Mouse (Mus musculus): ENCODE results near the gene Vldlr. TPM values are rescaled to one million over a fixed set of nuclear protein-coding genes. Genes with fewer than 3 reads are reported as not detected.

The Vldlr gene
- polyA plus RNA-seq, 1 experiment from 2014 or later: 56.6 TPM

DNA sequence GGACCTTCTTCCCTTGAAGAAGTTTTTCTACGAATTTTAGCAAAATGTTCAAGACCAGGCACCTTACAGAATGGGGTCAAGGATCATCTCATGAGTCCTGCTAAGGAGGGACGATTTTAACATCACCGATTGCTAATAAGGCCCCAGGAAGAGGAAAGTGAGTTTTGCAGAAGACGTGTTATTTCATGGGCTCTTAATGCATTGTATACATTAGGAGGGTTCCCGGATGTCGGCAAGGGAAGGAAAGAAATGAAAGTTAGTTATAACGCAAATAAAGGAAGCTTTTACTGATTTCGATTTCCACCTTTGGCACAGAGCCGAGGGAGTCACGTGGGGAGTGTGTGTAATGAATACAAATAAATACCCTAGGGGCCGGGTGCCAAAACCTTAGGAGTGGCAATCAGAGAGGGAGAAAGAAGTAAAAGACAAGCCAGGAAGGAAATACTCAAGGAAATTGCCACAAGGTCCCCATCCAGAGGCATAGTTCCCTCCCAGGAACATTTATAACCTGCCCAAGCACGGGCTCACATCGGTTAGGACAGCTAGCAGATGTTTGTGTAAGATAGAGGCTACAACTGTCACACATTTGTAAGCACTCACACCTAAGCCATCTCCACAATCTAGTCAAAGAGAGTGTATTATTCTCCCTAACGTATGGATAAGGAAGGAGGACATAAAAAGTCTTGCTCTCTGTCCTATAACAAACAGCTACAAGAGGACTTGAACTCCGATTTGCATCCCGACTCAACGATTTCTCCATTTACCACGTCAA lies 35.7 kb upstream of the Vldlr start:
- peak; percentile 56 for ATAC-seq
- Histone ChIP-seq H3K9ac (replicated peaks; ENCODE audit: low read depth) (no peak overlapping the region), H3K4me2 (replicated peaks; ENCODE audit: low read depth, low read length) (peak overlapping the region; percentile 41), H3K4me3 (ENCODE audit: low read depth, low read length) (no peak overlapping the region), H3K4me1 (ENCODE audit: insufficient read depth, low read depth, low read length) (peaks cover 13% of the 10 kb centered on the region; the same call in 1 of the 2 replicates), H3K9me3 (ENCODE audit: low read length) (no peaks in the 10 kb centered on the region), H3K27me3 (replicated peaks; ENCODE audit: insufficient read depth, low read length) (no peaks in the 10 kb centered on the region), H3K27ac (ENCODE audit: low read length) (no peak overlapping the region), H3K36me3 (ENCODE audit: insufficient read depth, low read length) (no peaks in the 10 kb centered on the region)
- peak; percentile 81 for DNase-seq (ENCODE audit: low spot score)
- TF ChIP-seq EP300 (IDR thresholded peaks at IDR 0.05) (peak; percentile 78), CTCF (IDR thresholded peaks at IDR 0.05) (no peak)
- WGBS: 19% methylated on average over 18 of the region's 18 CpGs

DNA sequence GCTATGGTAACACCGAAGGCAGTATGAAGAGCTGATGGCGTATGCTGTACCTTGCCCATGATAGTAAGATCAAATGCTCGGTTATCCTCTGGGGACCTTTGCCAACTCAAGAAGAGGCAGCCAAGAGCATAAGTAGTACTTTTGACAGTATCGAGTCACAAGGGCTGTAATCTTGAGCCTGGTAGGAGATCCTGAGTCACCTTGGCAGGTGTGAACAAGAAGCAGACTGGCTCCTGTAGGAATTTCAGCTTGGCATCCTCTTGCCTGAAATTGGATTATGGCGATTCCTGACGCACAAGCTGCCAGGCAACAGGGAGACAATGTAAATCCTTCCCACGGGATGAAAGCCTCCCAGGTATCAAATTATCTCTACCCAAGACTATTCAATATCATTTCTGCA lies 32.8 kb upstream of the Vldlr start:
- ATAC-seq (no peak), DNase-seq (ENCODE audit: low spot score) (no peak)
- no peak overlapping the region for H3K27ac ChIP-seq (ENCODE audit: low read length)
- peaks cover 11% of the 10 kb centered on the region; the same call in 1 of the 2 replicates for H3K4me1 ChIP-seq (ENCODE audit: insufficient read depth, low read depth, low read length)
- no peaks in the 10 kb centered on the region for H3K9me3 ChIP-seq (ENCODE audit: low read length)
- no peak overlapping the region for H3K4me3 ChIP-seq (ENCODE audit: low read depth, low read length)
- 86% methylated on average over 7 of the region's 7 CpGs for WGBS
- H3K36me3 ChIP-seq (ENCODE audit: insufficient read depth, low read length): no peaks in the 10 kb centered on the region
- H3K9ac ChIP-seq (replicated peaks; ENCODE audit: low read depth): no peak overlapping the region
- TF ChIP-seq EP300 (IDR thresholded peaks at IDR 0.05) (no peak), CTCF (IDR thresholded peaks at IDR 0.05) (no peak)
- no peaks in the 10 kb centered on the region for H3K27me3 ChIP-seq (replicated peaks; ENCODE audit: insufficient read depth, low read length)
- H3K4me2 ChIP-seq (replicated peaks; ENCODE audit: low read depth, low read length): no peak overlapping the region

DNA sequence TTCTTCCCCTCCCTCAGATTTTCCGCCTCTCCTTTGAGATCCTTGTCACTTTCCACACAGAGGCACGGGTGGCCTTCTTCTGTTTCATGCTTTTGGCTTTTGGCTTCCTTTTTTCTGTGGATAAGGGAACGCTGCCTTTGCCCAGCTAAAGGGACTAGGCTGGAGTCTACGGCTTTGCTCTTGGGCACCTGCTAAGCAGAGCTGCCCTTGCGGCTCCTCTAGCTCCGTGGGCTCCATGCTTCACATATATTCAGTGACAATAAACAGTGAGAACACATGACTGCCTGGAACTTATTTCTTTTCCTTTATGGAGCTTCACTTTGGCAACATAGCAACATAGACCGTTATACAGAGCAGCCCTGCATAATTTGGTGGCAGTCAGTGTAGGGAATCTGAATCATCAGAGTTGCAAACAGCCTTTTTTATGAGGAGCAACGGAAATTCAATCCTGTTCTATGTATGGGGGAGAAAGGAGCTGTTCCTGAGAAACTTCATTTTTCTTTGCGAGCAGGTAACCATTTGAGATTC lies 12.5 kb upstream of the Vldlr start:
- ATAC-seq (no peak), DNase-seq (ENCODE audit: low spot score) (no peak)
- Histone ChIP-seq H3K4me1 (ENCODE audit: insufficient read depth, low read depth, low read length) (no peaks in the 10 kb centered on the region), H3K36me3 (ENCODE audit: insufficient read depth, low read length) (no peaks in the 10 kb centered on the region), H3K27me3 (replicated peaks; ENCODE audit: insufficient read depth, low read length) (no peaks in the 10 kb centered on the region), H3K9ac (replicated peaks; ENCODE audit: low read depth) (no peak overlapping the region), H3K9me3 (ENCODE audit: low read length) (no peaks in the 10 kb centered on the region), H3K4me3 (ENCODE audit: low read depth, low read length) (no peak overlapping the region), H3K4me2 (replicated peaks; ENCODE audit: low read depth, low read length) (no peak overlapping the region), H3K27ac (ENCODE audit: low read length) (no peak overlapping the region)
- TF ChIP-seq EP300 (IDR thresholded peaks at IDR 0.05): no peak
- TF ChIP-seq CTCF (IDR thresholded peaks at IDR 0.05): no peak
- 79% methylated on average over 9 of the region's 9 CpGs for WGBS

DNA sequence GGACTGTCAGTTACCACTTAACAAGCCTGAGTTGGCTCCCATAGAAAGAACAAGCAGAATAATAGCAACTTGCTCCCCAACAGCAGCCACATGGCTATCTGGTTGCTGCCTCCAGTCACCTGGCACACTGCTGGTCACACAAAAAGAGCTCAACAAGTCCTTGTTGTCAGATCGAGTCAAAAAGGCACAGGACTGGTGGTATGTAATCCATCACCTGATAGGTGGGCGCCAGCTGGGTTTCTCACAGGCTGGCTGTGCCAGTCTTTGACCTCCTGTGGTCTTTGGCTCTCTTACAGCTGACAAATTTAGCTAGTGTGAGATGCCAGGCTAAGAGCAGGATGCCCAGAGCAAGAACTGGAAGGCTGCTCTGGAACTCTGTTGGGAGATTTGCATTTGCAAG lies 5.3 kb upstream of the Vldlr start:
- H3K27ac ChIP-seq (ENCODE audit: low read length): no peak overlapping the region
- no peak for TF ChIP-seq EP300 (IDR thresholded peaks at IDR 0.05)
- TF ChIP-seq CTCF (IDR thresholded peaks at IDR 0.05): no peak
- H3K36me3 ChIP-seq (ENCODE audit: insufficient read depth, low read length): no peaks in the 10 kb centered on the region
- H3K4me2 ChIP-seq (replicated peaks; ENCODE audit: low read depth, low read length): no peak overlapping the region
- H3K9ac ChIP-seq (replicated peaks; ENCODE audit: low read depth): no peak overlapping the region
- 75% methylated on average over 2 of the region's 2 CpGs for WGBS
- 0 out of 2 replicates have a peak, but pooled peaks cover 3% of the 10 kb centered on the region for H3K27me3 ChIP-seq (replicated peaks; ENCODE audit: insufficient read depth, low read length)
- no peak for DNase-seq (ENCODE audit: low spot score)
- no peak overlapping the region for H3K4me3 ChIP-seq (ENCODE audit: low read depth, low read length)
- no peaks in the 10 kb centered on the region for H3K9me3 ChIP-seq (ENCODE audit: low read length)
- H3K4me1 ChIP-seq (ENCODE audit: insufficient read depth, low read depth, low read length): no peaks in the 10 kb centered on the region
- ATAC-seq: no peak

DNA sequence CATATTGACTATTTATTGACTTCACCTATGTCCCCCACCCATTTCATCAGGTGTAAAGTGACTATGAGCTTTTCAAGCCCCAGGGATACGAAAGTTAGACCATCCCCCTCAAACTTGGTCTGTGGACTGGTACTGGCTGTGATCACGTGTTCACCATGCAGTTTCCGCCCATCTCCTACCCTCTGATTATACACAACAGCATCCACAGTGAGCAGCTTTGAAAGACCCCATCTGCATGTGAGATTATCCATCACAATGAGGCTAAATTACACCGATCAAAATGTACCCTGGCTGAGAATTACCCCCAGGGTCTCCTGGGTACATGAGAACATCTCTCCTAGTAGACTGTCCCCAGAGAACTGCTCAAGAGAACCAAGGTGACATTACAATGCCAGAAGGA lies 688 bp upstream of the Vldlr start:
- TF ChIP-seq CTCF (IDR thresholded peaks at IDR 0.05) (no peak), EP300 (IDR thresholded peaks at IDR 0.05) (no peak)
- no peak overlapping the region for H3K4me2 ChIP-seq (replicated peaks; ENCODE audit: low read depth, low read length)
- ATAC-seq: no peak
- H3K4me1 ChIP-seq (ENCODE audit: insufficient read depth, low read depth, low read length): 0 out of 2 replicates have a peak, but pooled peaks cover 7% of the 10 kb centered on the region
- WGBS: 78% methylated on average over 4 of the region's 4 CpGs
- H3K36me3 ChIP-seq (ENCODE audit: insufficient read depth, low read length): no peaks in the 10 kb centered on the region
- no peak for DNase-seq (ENCODE audit: low spot score)
- no peaks in the 10 kb centered on the region for H3K9me3 ChIP-seq (ENCODE audit: low read length)
- no peak overlapping the region for H3K27ac ChIP-seq (ENCODE audit: low read length)
- H3K9ac ChIP-seq (replicated peaks; ENCODE audit: low read depth): no peak overlapping the region
- H3K27me3 ChIP-seq (replicated peaks; ENCODE audit: insufficient read depth, low read length): 0 out of 2 replicates have a peak, but pooled peaks cover 3% of the 10 kb centered on the region
- H3K4me3 ChIP-seq (ENCODE audit: low read depth, low read length): no peak overlapping the region

DNA sequence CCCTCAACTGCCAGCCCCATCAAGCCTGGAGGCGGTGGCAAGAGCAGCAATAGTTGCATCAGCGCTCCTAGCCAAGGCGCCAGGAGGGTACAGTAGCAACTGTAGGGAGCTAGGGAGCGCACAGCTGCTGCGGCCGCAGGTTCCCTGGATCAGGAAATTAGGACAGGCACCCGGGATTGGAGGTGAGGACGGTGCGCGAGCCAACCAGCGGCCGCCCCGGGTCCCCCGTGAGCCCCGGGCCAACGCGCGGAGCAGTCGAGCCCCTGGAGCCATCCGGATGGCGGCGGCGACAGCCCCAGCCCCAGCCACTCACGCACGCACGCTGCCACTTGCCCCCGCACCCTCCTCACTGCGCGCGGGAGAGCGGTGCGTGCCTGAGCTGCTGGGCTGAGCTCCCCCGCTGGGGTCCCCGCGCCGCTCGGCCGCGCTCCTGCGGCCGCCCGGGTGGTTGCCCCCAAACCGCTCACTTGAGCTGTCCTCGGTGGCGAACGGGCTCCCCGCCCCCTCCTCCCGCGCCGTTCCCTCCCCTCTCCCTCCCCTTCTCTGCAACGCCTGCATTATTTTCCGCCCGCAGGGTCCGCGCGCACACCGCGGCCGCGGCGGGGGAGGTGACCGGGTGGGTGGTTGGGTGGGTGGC lies 601 bp downstream of the Vldlr start:
- Histone ChIP-seq H3K4me1 (ENCODE audit: insufficient read depth, low read depth, low read length) (0 out of 2 replicates have a peak, but pooled peaks cover 7% of the 10 kb centered on the region), H3K4me3 (ENCODE audit: low read depth, low read length) (peak overlapping the region; percentile 66), H3K27me3 (replicated peaks; ENCODE audit: insufficient read depth, low read length) (0 out of 2 replicates have a peak, but pooled peaks cover 3% of the 10 kb centered on the region), H3K9ac (replicated peaks; ENCODE audit: low read depth) (peak overlapping the region; percentile 73), H3K9me3 (ENCODE audit: low read length) (no peaks in the 10 kb centered on the region), H3K4me2 (replicated peaks; ENCODE audit: low read depth, low read length) (peak overlapping the region; percentile 95), H3K27ac (ENCODE audit: low read length) (peak overlapping the region; percentile 88), H3K36me3 (ENCODE audit: insufficient read depth, low read length) (no peaks in the 10 kb centered on the region)
- DNase-seq (ENCODE audit: low spot score) (peak; percentile 86), ATAC-seq (peak; percentile 67)
- TF ChIP-seq EP300 (IDR thresholded peaks at IDR 0.05) (no peak), CTCF (IDR thresholded peaks at IDR 0.05) (peak; percentile 68)
- under 1% methylated on average over 35 of the region's 62 CpGs for WGBS
